Mouse (Mus musculus) layer of hippocampus, postnatal 25 days (tissue): ENCODE data around the gene Calb2. TPM values are rescaled to one million over a fixed set of nuclear protein-coding genes. Genes with fewer than 3 reads are reported as not detected.

ENCODE experiments used
- DNase-seq, 2 experiments: peaks; one replicate each; pipeline ENCODE4 v3.0.0; 2022; ENCODE audit warnings: mixed read lengths in 2 of 2, low spot score in 1 of 2; ENCODE audit errors: extremely low spot score in 1 of 2
- total RNA-seq, 2 experiments: library from RNA; stranded (reverse); gene quantifications; 2 replicates each; pipeline ENCODE4 v1.2.3; 2021

Gene Calb2
- total RNA-seq, 2 experiments from 2014 or later, result 45.5 to 55.4 TPM

- DNase-seq, result no peak
These were observed 33.8 kb downstream of the Calb2 start for GRCm38 (mm10) chr8:110134236-110134635.

DNA sequence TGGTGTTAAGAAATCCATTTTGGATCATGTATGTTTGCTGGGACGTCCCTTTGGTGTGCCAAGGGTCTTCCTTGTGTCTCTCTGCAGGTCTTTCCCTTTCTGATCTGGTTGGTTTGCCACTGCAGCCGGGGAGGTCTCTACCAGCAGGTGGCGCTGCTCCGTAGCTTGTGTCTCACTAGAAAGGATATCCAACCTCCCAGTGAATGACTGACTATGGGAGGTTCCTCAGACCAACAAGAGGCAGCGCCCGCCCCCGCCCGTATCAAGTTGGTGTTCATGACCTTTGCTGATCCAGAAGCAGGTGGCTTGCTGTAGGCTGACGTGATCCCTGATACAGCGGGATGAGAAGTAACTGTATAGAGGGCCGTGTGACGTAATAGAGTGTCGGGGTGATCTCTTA lies 37.5 kb downstream of the Calb2 start:
- DNase-seq, result peak; percentile 74 to 93

DNA sequence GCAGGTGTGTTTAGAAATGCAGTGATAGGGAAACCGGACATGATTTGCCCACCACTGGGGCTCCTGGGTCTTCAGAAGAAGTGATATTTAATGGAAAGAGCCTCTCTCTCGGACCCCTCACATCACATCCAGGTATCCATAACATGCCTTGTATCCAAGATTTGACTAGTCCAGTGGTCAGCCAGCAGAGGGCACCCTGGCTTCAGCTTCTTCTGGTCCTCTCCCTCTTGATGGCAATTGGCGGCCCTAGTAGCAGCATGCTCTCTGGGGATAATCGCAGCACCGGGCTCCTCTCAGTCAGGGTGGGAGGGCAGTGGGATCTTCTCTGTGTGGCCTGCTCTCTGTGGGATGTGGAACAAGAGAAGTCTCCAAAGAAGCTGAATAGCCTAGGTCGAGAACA lies 48.3 kb downstream of the Calb2 start:
- DNase-seq, result peak in 1 of 2 experiments; percentile 42

GRCm38 (mm10) chr8:110102653-110103052 lies 65.4 kb downstream of the Calb2 start, which contains the start of gene Gm17720:
TSS of gene Gm17720 (minus strand) at chr8:110102753.
- no peak for DNase-seq

GRCm38 (mm10) chr8:110101676-110102075 lies 66.3 kb downstream of the Calb2 start:
- DNase-seq, result no peak

GRCm38 (mm10) chr8:110100907-110101306 lies 67.1 kb downstream of the Calb2 start, which contains the start of gene Gm21964:
TSS of gene Gm21964 (plus strand) at chr8:110101207.
- DNase-seq, result no peak

- no peak for DNase-seq
These were observed 76.1 kb downstream of the Calb2 start for GRCm38 (mm10) chr8:110091869-110092268.

Other genes with a start within 250 kb of the Calb2 start
- gene Marveld3, start 206.0 kb downstream of the Calb2 start, total RNA-seq, result not detected
- gene Tat, start 177.8 kb downstream of the Calb2 start, total RNA-seq, result not detected
- not detected for gene Chst4, start 128.5 kb downstream of the Calb2 start, total RNA-seq
- 10 to 100 TPM; 26.0 to 29.7 TPM for gene Zfp612, start 88.5 kb downstream of the Calb2 start, total RNA-seq
- not detected for gene Gm21964, start 67.0 kb downstream of the Calb2 start, total RNA-seq
- not detected for gene Gm17720, start 65.5 kb downstream of the Calb2 start, total RNA-seq
- gene Cmtr2, start 47.5 kb upstream of the Calb2 start, total RNA-seq, result 1 to 10 TPM; 5.7 to 6.1 TPM
- gene Hydin, start 98.8 kb upstream of the Calb2 start, total RNA-seq, result under 1 TPM; 0.37 to 0.47 TPM